Mouse (Mus musculus) cerebellum, postnatal 25 days (tissue): ENCODE measurements around the gene Prkce.
A peak's percentile ranks its signal among the peaks of the same experiment; 100 is the strongest.

Source experiments
- DNase-seq, 2 experiments: peaks; one replicate each; pipeline ENCODE4 v3.0.0; 2021; ENCODE audit warnings: mixed read lengths in 2 of 2

Gene Prkce

DNA sequence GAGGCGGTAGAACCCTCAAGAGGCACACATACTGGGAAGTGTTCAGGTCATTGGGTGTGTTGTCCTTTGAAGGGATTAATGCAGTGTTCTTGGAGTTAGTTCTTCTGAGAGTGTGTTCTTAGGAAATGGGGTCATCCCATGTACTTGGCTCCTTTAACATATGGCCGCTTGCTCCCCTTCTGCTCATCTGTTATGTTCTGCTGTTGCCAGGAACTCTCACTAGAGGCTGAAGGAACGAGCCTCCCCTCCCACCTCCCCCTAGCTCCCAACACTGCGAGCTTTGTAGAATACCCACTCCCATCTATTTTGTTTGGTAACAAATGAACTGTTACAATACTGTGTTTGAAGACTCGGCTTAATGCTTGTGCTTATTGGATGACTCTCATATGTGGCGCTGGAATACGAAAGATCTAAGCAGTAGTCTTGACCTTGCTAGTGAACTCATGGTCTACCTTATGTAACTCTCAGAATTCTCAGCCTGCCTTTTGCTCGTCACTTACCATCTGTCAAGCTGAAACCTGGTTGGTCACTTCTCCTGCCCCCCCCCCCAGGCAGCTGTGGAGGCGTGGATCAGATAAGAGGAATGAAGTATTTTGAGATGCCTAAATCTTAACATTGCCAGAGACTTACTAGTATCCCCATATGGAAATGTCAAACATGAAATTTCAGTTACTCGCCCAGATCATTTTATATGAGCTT lies 58.1 kb downstream of the Prkce start:
- peak in 1 of 2 experiments; percentile 58 for DNase-seq

DNA sequence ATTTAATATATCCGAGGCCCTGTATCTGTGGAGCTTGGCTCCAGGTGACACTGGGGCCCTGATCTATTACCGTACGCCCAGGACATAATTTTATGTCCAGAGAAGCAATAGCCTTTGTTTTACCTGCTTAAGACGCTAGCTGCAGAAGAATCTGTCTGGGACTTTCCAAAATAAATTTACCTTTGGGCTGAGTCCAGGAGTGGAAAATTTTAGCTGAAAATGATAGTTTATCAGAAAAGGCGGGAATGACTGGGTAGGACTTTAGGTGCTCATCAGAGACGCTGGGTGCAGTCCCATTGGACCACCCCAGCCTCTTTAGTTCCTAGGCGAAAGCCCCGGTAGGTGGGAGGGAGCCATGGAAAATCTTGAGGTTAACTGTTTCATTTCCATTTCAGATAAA lies 58.6 kb downstream of the Prkce start:
- no peak for DNase-seq

DNA sequence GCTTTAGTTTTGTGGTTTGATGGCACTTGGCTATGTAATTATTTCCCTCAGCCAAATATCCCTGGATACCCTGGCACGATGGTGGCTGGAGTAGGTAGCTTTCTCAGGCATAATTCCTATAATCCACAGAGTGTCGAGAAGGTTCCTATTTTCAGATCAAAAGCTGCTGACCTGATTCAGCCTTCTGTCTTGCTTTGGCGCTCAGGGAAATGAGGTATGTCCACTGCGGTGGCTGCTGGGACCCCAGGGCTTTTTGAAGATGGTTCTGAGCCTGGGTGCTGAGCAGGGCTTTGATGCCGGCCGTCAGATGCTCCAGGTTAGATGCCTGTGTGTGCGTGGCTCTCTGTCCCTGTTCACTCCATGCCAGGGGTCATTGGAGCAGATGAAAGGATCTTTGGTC lies 59.0 kb downstream of the Prkce start:
- DNase-seq, result peak in 1 of 2 experiments; percentile 36

DNA sequence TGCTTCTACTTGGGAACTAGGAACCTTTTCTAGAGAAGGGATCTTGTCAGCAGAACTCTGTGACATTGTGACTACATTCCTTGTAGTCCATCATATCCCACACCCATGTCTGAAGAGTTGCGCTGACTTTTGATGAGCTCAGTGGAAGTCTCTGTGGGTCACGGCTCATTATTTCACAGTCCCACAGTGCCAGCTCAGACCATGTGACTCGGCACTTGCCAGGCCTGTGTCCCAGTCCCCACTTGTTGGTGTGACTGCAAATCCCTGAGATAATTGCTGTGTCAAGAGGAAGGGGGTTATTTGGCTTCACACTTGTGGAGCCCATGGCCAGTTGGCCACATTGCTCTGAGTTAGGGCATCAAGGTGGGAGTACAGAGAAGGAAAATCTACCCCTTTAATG lies 59.8 kb downstream of the Prkce start:
- DNase-seq, result peak in 1 of 2 experiments; percentile 47

DNA sequence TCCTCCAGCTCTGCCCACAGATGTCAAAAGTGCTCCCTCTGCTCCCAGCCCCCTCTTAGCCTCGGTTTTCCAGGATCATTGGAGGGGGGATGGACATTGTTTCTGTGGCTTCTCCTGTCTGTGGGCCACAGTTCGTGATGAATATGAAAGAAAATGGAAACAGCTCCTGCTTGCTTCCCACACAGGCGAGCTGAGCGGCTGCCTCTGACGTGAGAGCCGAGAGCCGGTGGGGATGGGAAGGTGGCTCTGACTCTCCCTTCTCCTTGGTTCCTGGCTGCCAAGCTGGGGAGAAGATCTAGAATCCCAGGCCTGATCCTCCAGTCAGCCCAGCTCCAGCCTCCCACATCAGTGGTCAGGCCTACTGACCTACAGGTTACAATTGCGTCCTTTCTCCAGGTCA lies 61.3 kb downstream of the Prkce start:
- no peak for DNase-seq

DNA sequence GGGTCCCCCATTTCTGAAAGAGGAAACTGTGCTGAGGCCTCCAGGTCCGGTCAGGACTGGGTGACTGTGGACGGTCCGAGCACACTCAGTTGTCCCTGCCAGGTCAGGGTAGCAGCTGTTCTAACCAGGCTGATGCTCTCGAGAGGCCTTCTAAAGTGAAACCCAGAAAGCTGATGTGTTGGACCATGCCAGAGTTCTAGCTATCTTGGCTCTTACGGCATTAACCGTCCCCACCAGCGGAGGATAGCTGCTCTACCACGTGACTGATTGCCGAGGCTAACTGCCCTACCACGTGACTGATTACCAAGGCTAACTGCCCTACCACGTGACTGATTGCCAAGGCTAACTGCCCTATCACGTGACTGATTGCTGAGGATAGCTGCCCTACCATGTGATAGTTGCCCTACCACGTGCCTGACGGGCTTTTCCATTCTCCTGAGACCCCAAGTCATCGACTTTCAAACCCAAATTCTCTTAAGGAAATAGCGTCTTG lies 62.6 kb downstream of the Prkce start:
- DNase-seq, result no peak

DNA sequence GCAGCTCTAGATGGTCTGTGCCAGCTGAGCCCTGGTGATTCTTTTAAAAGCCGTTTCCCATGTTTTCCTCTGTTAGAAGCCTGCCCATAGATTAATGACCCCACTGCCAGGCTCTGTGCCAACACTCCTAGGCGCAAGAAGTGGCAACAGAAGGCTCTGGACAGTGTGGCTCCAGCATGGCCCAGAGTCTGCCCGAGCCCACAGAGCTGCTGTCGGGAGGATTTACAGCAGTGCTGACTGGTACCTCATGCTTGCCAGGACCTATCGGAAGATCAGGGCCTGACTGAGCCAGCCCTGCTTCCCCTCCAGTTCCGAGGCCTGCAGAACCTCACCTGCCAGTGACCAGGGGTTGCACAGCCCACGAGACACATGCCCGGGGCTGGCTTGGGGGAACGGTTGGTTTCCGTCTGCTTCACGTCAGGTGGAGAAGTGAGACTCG lies 64.2 kb downstream of the Prkce start:
- DNase-seq, result peak; percentile 77 to 84

DNA sequence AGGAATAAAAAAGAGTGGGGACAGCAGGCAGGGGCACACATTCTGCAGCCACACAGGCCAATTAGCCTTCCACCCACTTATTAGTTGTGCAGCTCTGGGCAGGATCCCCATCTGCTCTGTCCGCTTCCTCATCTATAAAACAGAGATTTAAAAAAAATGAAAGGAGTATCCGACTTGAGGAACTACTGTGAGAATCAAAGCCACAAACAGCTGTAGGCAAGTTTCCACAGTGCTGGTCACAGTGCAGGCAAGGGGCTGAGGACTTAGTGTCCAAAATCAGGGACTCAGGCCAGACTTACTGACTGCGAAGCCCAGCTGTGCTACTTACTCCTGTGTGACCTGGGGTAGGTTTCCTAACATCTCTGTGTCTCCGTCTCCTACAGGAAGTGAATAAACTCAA lies 64.7 kb downstream of the Prkce start:
- no peak for DNase-seq

DNA sequence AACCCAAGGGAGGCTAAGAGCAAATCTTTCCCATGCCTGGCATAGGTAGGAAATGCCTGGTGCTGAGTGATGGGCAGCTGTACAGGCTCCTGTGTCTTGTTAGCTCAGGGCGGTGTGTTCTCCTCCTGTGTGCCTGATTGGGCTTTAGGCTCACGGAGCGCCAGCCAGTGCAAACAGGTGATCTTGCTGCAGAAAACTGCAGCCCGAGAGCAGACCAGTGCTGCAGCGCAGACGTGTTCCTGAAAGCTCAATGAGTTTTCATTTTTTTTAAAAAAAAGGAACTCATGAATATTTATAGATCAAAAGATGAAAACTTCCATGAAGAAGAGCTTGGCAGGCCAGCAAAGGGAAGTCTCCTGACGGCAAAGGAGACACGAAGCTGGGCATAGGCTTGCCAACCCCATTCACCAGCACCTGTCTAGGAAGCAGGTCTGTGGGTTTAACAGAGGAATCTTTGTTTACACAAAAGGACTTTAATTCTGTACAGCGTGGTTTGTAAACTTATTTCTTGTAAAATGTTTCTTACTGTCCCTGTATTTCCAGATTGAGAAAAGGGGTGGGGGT lies 67.1 kb downstream of the Prkce start:
- DNase-seq, result peak in 1 of 2 experiments; percentile 25

DNA sequence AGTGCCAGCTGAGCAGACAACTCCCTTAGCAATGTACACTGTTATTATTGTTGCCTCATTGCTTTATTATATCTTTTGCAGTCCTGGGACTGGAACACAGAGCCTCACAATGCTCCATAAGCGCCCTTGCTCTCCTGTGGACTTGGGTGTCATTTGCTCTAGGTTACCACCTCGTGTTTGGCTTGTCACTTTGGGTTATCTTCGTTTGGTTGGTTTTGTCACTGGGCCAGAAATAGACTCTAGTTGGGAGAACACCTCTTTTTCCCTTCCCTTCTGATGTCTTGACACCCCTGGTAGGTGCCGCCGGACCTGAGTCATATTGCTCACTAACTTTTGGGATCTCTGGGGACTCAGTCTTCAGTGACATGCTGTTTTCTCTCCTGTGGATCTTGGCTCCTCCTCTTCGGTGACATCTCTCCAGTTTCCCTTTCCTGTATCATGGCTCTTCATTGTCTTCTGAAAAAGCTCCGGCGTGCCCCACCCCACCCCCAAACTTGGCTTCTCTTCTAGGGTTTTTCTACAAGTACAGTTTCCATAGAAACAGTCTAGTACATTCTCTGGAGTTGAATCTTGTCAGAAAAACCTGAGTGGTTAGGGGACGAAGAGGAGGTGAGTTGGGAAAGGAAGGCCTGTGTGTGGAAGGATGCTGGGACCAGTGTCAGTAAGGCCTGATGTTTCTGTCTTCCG lies 68.6 kb downstream of the Prkce start:
- peak; percentile 85 to 91 for DNase-seq

DNA sequence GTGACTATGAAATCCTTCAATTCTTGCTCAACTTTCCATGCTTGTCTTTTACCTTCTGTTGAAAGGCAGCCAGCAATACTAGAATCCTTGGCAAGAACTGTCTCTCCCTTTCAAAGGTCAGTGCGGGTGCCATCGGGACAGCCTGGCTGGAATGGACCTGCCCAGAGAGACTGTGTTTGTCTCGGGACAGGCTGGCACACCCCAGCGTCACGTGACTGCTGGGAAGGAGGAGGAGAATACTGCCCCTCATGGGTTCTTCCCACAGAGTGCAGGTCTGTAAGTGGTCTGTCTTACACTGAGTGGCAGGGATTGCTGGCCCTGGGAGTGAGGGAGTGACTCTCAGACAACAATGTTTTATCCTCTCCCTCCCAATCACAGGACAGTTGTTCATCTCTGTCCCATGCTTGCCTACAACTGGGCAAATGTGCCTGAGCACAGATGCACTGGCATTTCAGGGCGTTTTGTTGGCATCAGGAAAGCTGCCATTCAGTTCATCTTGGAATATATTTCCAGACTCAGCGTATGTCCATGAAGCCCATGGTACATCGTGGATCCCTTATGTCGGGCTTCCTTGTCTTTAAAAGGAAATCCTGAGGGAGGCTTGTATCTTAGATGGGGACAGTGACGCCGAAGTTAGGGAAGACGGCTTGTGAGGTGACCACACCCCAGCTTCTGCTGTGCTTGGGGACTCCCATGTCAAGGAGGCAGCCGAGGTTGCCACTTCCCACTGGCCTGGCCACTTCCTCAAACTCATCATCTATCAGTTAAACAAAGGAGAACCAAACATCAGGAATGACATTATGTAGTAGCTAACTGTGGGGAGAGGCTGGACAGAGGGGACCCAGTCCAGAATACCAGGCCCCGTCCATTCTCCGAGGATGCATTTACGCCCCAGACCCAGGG lies 69.5 kb downstream of the Prkce start:
- peak; percentile 63 to 77 for DNase-seq

DNA sequence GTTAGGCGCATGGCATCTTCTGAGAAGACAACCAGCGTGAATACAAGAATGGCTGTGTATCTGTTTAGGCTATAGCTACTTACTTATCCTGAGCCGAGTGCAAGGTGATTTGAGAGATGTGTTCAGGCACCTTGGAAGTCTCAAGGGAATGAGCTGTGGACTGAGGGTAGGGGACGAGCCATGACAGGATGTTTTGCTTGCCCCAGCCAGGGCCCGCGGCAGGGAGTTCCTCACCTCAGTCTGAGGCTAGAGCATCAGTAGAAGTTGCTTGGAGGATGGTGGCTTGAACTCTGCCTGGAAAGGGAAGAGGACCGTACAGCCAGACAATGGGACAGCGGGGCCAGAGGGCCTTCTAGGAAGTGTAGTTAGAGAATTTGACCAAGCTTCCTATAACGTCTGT lies 74.7 kb downstream of the Prkce start:
- DNase-seq, result no peak

DNA sequence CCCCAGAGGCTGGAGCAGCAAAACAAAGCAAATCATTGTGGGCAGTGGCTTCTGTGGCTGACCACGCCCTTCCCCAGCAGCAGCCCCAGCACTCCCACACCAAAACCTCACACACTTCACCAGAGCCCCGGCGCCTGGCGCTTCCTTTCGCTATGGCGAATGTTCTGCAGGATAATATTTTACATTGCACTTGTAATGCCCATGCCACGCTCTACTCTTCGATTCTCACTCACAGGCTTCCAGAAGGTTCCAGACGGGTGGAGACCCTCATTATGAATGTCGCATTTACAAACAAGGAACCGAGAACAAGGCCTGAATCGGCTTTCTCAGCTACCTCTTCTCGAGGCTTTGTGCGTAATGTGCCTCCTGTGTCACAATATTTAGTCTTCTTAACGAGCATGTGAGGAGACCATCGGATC lies 75.5 kb downstream of the Prkce start:
- no peak for DNase-seq

DNA sequence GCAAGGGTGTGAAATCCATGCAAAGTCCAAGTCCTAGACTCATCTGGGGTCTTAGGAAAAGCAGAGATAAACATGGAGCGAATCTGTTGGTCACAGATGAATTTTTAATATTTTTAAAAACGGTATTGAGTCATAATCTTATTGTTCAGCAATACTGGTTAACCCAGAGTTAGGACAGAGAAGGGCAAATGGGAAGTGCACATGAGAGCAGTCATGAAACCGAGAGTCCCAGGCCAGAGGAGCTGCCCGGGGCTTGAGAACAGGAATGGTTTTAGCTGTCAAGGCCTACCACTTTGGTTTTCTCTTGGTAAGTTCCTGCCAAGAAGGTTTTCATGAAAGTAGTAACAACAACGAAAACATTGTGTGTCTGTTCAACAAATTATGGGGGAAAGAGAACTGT lies 76.8 kb downstream of the Prkce start:
- no peak for DNase-seq

DNA sequence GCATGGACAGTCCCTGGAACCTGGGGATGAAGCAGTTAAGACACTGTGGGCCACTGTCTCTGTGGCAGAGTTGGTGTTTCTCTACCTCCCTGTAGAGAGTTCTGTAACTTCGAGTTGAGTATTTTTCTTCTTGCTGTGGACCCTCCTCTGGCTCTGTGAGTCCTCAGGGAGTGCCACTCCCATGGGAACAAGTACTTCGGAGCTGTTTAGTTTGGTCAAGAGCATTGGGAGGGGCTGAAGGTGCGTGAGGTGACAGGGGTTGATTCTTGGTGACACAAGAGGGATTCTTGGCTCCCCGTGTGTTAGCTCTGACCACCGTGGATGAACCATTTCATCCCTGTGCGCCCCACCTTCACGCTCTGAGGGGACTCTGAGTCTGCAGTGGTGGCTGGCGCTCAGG lies 81.2 kb downstream of the Prkce start:
- no peak for DNase-seq

DNA sequence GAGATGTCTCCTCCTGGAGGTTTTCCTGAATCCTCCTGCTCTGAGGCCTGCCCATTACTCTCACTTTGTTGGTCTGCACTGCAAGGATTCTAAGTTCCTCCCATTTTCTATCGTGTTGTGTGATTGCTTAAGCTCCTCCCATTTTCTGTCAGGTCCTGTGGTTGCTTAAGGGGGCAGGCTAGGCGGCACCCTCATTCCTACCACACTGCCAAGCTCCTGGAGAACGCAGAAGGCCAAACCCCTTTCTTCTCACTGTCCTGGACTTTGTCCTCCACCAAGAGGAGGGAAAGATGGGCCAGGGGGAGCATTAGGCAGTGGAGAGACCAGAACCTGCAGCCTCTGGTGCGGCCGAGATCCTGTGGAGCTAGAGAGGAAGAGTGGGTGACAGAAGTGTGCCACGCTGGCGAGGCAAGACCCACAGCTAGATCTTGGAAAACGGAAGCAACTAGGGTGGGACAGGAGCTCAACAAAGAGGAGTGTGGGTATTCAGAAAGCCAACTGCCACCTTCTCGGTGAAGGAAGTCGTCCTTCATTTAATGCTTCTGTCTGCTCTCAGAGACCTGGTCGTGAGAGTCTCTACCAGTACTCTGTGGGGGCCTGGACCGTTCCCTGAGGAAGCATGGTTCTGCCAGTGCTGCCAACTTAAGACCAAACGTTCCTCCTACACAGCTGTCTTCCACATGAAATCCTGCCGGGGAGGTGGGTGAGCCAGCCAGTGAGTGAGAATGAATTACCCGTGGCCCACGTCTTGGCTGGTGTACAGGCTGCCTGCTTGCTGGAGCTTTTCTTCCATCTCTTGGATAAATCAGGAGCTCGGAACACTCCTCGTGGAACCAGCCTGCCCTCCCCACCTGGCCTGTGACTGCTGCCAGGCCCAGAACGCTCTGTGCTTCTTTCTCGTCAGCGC lies 82.2 kb downstream of the Prkce start:
- peak; percentile 86 to 88 for DNase-seq

DNA sequence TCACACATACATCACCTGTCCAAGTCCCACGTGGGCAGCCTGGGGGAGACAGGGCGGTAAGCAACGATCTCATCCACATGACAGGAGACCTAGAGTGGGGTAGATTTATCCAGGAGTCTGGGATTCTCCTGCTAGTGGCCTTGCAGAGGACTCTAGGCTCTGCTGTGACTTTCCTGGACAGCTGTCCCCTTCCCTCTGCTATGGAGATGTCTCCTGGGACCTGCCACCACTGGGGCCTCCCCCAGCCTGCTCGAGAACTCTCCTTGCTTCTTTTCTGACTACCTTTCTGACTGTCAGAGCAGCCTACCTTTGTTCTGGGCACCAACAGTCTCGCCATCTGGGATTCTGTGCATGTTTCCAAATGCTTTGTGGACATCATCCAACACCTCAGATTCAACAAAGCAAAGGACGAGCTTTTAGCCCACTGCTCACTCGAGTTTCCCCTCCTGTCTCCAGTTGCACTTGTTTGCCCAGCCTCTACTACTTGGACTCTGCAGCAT lies 82.9 kb downstream of the Prkce start:
- peak in 1 of 2 experiments; percentile 82 for DNase-seq

DNA sequence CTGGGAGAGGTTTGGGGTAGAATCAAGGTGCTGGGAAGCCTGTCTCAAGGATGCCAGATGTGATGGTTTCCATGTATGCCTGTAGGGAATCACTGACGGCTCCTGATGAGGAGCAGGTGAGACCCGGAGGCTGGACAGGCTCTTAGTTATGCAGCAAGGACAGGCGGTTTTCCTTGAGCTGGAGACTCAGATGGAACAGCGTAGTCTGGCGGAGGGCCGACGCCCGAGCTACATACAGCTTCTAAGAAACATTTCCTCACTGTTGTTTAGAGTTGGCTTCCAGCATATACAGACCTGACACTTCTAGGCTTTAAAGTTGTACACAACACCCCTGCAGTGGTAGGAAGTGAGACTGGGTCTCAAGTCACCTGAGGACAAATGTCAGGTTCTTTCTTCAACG lies 86.3 kb downstream of the Prkce start:
- DNase-seq, result peak in 1 of 2 experiments; percentile 54

DNA sequence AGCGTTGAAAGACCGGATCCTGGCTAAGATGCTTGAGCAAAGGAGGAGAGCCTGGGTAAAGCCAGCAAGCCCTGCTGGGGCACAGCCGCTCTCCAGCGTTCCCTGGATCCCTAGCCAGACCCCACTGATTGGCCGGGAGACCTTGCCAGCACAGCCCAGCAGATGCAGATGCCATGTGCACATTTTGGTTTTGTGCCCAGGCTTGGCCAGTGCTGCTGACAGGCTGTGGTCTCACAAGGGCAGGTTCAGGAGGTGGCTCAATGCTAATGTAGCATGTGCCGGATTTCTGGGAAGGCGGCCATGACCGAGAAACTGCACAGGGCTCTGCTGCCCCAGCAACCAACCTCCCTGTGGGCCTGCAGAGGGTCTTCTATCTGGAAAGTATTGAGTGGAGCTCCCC lies 86.7 kb downstream of the Prkce start:
- peak; percentile 87 to 90 for DNase-seq

DNA sequence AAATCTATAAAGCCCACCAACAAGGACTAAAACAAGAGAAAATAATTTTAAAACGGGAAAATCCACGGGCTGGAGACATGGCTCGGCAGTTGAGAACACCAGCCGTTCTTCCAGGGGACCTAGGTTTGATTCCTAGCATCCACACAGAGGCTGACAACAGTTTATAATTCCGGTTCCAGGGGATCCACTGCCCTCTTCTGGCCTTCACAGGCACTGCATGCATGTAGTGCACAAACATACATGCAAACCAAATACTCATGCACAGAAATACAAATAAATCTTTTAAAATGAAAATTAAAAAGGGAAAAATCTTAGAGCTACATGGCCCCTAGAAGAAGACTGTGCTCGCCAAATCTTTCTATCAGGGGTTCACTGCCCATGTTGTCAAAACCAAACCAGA lies 87.4 kb downstream of the Prkce start:
- DNase-seq, result no peak

DNA sequence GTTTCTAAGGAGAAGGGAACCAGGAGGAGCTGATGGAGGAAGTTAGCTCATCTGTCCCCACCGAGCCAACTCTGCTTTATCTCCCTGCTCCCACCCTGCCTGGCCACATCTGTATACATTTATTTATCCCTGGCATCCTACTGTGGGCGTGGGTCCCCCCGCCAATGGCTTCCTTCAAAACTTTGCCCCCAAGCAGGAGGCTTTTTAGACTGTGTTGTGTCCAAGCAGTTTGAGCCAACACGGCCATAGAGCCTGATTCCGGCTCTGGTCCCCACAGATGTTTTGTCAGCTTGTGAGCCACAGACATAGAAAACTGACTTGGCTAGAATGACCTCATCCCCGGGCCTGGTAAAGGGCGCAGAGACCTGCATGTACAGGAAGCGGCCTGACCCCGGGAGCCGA lies 89.1 kb downstream of the Prkce start:
- no peak for DNase-seq

DNA sequence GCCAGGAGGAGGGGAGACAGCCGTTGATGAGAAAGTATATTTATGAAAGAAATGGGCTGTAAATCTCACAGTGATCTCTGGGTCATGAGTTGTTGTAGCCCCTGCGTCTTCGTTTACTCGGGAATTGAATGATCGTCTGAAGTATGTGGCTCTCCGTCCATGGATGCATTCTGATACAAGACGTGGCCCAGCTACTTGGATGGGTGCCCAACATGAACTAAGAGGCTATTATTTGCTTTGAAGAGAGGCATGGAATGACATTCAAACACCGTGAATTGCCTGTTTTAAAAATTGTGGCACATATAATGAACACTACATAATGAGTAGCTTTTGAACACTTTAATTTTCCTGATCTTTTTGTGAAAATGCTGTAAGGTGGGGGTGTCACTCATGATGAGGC lies 93.5 kb downstream of the Prkce start:
- peak in 1 of 2 experiments; percentile 55 for DNase-seq
